Mouse (Mus musculus): ENCODE measurements around the gene Lrrc59. TPM values are rescaled to one million over a fixed set of nuclear protein-coding genes. Genes with fewer than 3 reads are reported as not detected.

Lrrc59 gene
- total and polyA plus RNA-seq, 2 experiments from 2014 or later = 128 to 135 TPM

GRCm38 (mm10) chr11:94674984-94675383 lies 45.4 kb downstream of the Lrrc59 start:
- Histone ChIP-seq H3K4me1 (ENCODE audit: insufficient read depth, low read length) (peaks cover 15% of the 10 kb centered on the region), H3K4me2 (ENCODE audit: low read depth, low read length, poor library complexity, severe bottlenecking) (no peak overlapping the region), H3K36me3 (ENCODE audit: insufficient read depth, low read length) (peaks cover under 1% of the 10 kb centered on the region), H3K27ac (ENCODE audit: low read depth, low read length) (no peak overlapping the region), H3K4me3 (ENCODE audit: low read depth, low read length) (no peak overlapping the region), H3K9me3 (ENCODE audit: low read length) (no peaks in the 10 kb centered on the region), H3K9ac (replicated peaks; ENCODE audit: low read length, poor library complexity, severe bottlenecking) (0 out of 2 replicates have a peak overlapping the region, but pooled peaks have one; percentile 15), H3K27me3 (ENCODE audit: insufficient read depth, low read length) (no peaks in the 10 kb centered on the region)
- WGBS = 82% methylated on average over 5 of the region's 5 CpGs
- no peak for ATAC-seq (ENCODE audit: low FRiP score)
- no peak for DNase-seq (ENCODE audit: low spot score)
- no peak for TF ChIP-seq CTCF (IDR thresholded peaks at IDR 0.05)

GRCm38 (mm10) chr11:94675446-94675845 lies 45.9 kb downstream of the Lrrc59 start:
- Histone ChIP-seq H3K27ac (ENCODE audit: low read depth, low read length) (no peak overlapping the region), H3K4me1 (ENCODE audit: insufficient read depth, low read length) (peaks cover 15% of the 10 kb centered on the region)
- ATAC-seq (ENCODE audit: low FRiP score) = no peak

DNA sequence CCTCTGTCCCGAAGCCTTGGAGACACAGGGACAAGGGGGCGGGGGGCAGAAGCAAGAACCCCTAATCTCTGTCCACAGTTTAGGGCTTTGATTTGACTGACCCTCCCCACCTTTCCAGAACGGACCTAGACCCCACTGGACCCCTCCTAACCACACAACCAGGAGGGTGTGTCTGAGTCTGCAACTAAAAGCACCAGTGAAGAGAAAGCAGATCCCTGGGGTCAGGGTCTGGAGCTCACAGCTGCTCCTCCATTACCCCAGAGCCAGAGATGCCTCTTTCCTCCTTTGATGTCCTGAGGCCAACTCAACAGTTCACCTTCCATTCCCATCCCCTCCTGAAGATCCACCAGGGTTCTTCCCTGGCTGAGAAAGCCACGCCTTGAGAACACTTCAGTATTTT lies 46.7 kb downstream of the Lrrc59 start:
- Histone ChIP-seq H3K27ac (ENCODE audit: low read depth, low read length) (no peak overlapping the region), H3K4me1 (ENCODE audit: insufficient read depth, low read length) (peaks cover 15% of the 10 kb centered on the region), H3K36me3 (ENCODE audit: insufficient read depth, low read length) (no peaks in the 10 kb centered on the region), H3K4me3 (ENCODE audit: low read depth, low read length) (peak overlapping the region; percentile 95), H3K9me3 (ENCODE audit: low read length) (no peaks in the 10 kb centered on the region), H3K9ac (replicated peaks; ENCODE audit: low read length, poor library complexity, severe bottlenecking) (peak overlapping the region; percentile 91), H3K4me2 (ENCODE audit: low read depth, low read length, poor library complexity, severe bottlenecking) (peak overlapping the region; percentile 85), H3K27me3 (ENCODE audit: insufficient read depth, low read length) (no peaks in the 10 kb centered on the region)
- ATAC-seq (ENCODE audit: low FRiP score) (no peak), DNase-seq (ENCODE audit: low spot score) (no peak)
- no peak for TF ChIP-seq CTCF (IDR thresholded peaks at IDR 0.05)
- WGBS = 40% methylated on average over 4 of the region's 4 CpGs

More at GRCm38 (mm10) chr11:94675446-94675845, 45.9 kb downstream of the Lrrc59 start:
- WGBS = 74% methylated on average over 5 of the region's 5 CpGs
- peak overlapping the region; percentile 85; the same call in 1 of the 2 replicates for H3K4me2 ChIP-seq (ENCODE audit: low read depth, low read length, poor library complexity, severe bottlenecking)
- DNase-seq (ENCODE audit: low spot score) = no peak
- TF ChIP-seq CTCF (IDR thresholded peaks at IDR 0.05) = no peak
- no peak overlapping the region for H3K9ac ChIP-seq (replicated peaks; ENCODE audit: low read length, poor library complexity, severe bottlenecking)
- no peaks in the 10 kb centered on the region for H3K27me3 ChIP-seq (ENCODE audit: insufficient read depth, low read length)
- H3K9me3 ChIP-seq (ENCODE audit: low read length) = no peaks in the 10 kb centered on the region
- H3K4me3 ChIP-seq (ENCODE audit: low read depth, low read length) = no peak overlapping the region
- H3K36me3 ChIP-seq (ENCODE audit: insufficient read depth, low read length) = no peaks in the 10 kb centered on the region

DNA sequence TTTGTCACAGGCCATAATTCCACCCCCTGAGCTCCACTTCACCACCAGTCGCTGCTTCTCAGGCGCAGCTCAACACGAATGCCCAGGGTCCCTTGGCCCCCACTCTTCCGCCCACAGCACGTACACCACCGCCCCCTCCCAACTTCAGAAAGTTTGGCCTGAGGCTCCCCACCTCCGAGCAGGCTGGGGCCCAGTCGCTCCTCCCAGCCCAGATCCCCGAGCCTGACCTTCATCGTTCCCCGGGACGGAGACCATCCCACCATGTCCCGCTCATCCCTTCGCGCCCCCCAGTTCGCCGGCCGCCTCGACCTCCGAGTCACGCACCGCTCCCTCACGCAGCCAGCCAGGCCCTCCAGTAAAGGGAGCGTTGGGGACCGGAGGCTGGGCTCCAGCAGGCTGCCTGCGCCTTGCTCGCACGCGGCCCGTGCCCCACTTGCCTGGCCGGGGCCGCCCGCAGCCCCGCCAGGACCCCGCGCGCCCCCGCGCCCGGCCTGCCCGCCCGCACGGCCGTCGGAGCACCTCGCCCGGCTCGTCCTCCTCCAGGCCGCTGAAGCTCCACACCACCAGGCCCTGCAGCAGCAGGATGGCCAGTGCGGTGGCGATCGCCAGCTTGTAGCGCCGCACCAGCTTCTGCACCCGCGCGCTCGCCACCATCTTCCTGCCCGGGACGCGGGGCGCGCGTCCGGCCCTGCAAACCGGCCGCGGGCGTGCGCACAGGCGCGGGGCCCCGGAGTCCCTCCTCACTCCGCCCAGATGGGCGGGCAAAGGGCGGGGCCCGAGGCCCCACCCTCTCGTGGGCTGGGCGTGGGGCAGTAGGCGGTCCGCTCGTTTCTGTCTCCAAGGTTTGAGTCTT lies 47.4 kb downstream of the Lrrc59 start, which contains the start of gene Xylt2:
Gene Xylt2, minus strand, starts transcription at position 762 of the 853 bp plus-strand sequence.
- Histone ChIP-seq H3K4me1 (ENCODE audit: insufficient read depth, low read length) (peaks cover 15% of the 10 kb centered on the region), H3K27me3 (ENCODE audit: insufficient read depth, low read length) (no peaks in the 10 kb centered on the region), H3K9ac (replicated peaks; ENCODE audit: low read length, poor library complexity, severe bottlenecking) (peak within 1 kb of the TSS; percentile 91), H3K4me3 (ENCODE audit: low read depth, low read length) (peak within 1 kb of the TSS; percentile 95), H3K36me3 (ENCODE audit: insufficient read depth, low read length) (no peaks in the 10 kb centered on the region), H3K9me3 (ENCODE audit: low read length) (no peaks in the 10 kb centered on the region), H3K27ac (ENCODE audit: low read depth, low read length) (peak within 1 kb of the TSS; percentile 86), H3K4me2 (ENCODE audit: low read depth, low read length, poor library complexity, severe bottlenecking) (peak within 1 kb of the TSS; percentile 85)
- DNase-seq (ENCODE audit: low spot score) (peak; percentile 96), ATAC-seq (ENCODE audit: low FRiP score) (peak; percentile 95)
- under 1% methylated on average over 37 of the region's 82 CpGs for WGBS
- no peak for TF ChIP-seq CTCF (IDR thresholded peaks at IDR 0.05)

DNA sequence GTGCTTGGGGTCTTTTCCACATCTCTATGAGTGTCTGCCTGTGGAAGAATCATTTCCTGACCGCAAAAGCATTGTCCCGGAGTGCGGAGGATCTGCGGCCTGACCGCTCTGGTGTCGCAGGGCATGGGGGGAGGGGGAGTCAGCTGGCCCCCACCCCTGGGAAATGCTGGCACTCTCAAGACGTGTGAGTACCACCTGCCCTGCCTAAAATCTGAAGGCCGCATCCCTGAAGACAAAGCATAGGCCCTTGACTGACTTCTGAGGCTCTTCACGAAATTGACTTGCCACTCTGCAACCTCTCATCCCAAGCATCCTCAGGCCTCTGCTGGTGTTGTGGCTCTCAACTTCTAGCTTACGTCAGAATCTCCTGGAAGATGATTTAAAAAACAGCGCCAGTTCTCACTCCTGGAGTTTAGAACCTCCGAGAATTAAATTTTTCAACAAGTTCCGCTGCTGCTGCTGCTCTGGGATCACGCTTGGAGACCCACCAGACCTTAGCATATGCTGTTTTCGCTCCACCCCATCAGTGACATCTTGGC lies 48.1 kb downstream of the Lrrc59 start:
- peak; percentile 14 for DNase-seq (ENCODE audit: low spot score)
- ATAC-seq (ENCODE audit: low FRiP score) = no peak
- 26% methylated on average over 15 of the region's 15 CpGs for WGBS

DNA sequence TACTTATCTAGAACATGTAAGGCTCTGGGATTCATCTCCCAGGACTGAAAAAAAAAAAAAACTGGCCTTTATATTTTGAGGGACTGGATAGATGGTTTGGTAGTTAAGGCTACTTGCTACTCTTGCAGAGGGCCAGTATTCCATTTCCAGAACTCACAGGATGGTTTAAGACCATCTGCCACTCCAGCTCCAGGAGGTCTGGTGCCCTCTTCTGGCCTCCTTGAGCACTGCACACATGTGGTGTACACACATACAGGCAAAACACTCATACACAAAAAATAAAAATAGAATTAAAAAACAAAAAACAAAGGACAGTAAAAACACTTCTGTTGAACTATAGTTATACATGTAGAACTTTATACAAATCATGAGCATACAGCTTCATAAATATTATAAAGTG lies 51.1 kb downstream of the Lrrc59 start:
- Histone ChIP-seq H3K27me3 (ENCODE audit: insufficient read depth, low read length) (no peaks in the 10 kb centered on the region), H3K9me3 (ENCODE audit: low read length) (no peaks in the 10 kb centered on the region), H3K4me1 (ENCODE audit: insufficient read depth, low read length) (peaks cover 8% of the 10 kb centered on the region), H3K9ac (replicated peaks; ENCODE audit: low read length, poor library complexity, severe bottlenecking) (no peak overlapping the region), H3K4me3 (ENCODE audit: low read depth, low read length) (no peak overlapping the region), H3K4me2 (ENCODE audit: low read depth, low read length, poor library complexity, severe bottlenecking) (no peak overlapping the region), H3K36me3 (ENCODE audit: insufficient read depth, low read length) (no peaks in the 10 kb centered on the region), H3K27ac (ENCODE audit: low read depth, low read length) (no peak overlapping the region)
- DNase-seq (ENCODE audit: low spot score) (no peak), ATAC-seq (ENCODE audit: low FRiP score) (no peak)
- peak; percentile 27 for TF ChIP-seq CTCF (IDR thresholded peaks at IDR 0.05)

More for the DNA sequence above, 48.1 kb downstream of the Lrrc59 start:
- H3K9me3 ChIP-seq (ENCODE audit: low read length) = no peaks in the 10 kb centered on the region
- TF ChIP-seq CTCF (IDR thresholded peaks at IDR 0.05) = no peak
- no peaks in the 10 kb centered on the region for H3K36me3 ChIP-seq (ENCODE audit: insufficient read depth, low read length)
- H3K4me1 ChIP-seq (ENCODE audit: insufficient read depth, low read length) = peaks cover 15% of the 10 kb centered on the region
- H3K27me3 ChIP-seq (ENCODE audit: insufficient read depth, low read length) = no peaks in the 10 kb centered on the region
- H3K9ac ChIP-seq (replicated peaks; ENCODE audit: low read length, poor library complexity, severe bottlenecking) = peak overlapping the region; percentile 91
- peak overlapping the region; percentile 85 for H3K4me2 ChIP-seq (ENCODE audit: low read depth, low read length, poor library complexity, severe bottlenecking)
- H3K27ac ChIP-seq (ENCODE audit: low read depth, low read length) = peak overlapping the region; percentile 86
- H3K4me3 ChIP-seq (ENCODE audit: low read depth, low read length) = peak overlapping the region; percentile 95

All from midbrain, postnatal 0 days (tissue).